Mouse (Mus musculus): ENCODE data around the gene Gm16253. TPM values are rescaled to one million over a fixed set of nuclear protein-coding genes. Genes with fewer than 3 reads are reported as not detected.

Gene Gm16253
- under 1 TPM; 0.62 to 0.69 TPM for polyA plus RNA-seq (2017; shearing (Covaris generic))

DNA sequence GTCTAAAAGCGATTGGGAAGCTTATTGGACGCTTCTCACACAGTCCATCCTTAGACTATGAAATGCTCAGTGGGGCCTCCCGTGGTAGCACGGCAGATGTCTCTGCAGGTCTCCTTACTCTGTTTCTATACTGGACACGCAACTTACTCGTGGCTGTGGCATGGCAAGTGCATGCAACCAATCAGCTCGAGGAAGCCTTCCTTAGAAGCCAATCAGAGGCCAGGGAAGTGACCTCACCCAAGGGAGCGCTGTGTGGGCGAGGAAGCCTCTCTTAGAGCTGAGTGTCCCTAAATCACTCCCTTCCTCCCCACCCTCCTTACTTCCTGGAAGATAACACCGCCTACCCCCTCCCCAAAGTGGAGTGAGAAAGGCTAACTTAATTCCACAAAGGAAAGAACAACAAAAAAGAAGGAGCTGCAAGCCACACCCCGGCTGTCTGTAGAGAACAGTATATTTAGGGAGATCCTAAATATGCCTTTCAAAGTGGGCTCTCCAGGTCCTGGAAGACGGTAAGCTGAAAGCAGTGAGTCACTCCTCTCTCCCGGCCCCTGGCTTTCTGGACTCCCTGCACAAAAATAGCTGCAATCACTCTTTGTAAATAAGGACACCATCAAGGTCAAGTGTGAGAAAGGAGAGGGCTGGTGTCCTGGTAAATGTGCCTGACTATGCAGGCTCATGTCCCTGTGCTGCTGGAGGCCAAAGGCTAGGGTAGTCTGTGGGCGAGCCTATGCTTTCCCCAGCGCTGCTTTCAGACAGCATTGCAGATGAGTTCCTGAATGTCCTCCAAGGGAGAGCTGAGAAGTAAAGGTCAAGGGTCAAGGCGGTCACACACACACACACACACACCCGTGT, at the start of gene Gm16253:
TSS of gene Gm16253 (plus strand) at position 295 of the 852 bp plus-strand sequence.

DNA sequence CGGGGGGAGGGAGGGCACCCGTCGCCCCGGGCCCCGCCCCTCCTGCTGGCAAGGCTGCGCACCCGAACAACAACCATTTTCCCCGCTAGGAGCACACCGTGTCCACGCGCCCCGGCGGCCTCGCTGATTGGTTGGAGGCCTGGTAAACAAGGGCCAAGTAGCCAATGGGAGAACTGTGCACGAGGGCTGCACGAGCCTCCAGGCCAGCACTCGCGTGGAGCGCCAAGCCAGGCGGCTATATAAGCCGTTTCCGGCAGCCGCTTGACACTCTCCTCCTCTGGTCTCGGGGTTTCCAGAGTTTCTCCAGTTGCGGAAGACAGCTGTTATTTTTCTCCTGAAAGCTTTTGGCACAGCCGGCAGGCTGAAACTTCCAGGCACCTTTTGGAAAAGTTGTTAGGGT, 19.1 kb upstream of the Gm16253 start, which contains the start of gene Txnip:
TSS of gene Txnip (plus strand) at position 264 of the 400 bp plus-strand sequence.

DNA sequence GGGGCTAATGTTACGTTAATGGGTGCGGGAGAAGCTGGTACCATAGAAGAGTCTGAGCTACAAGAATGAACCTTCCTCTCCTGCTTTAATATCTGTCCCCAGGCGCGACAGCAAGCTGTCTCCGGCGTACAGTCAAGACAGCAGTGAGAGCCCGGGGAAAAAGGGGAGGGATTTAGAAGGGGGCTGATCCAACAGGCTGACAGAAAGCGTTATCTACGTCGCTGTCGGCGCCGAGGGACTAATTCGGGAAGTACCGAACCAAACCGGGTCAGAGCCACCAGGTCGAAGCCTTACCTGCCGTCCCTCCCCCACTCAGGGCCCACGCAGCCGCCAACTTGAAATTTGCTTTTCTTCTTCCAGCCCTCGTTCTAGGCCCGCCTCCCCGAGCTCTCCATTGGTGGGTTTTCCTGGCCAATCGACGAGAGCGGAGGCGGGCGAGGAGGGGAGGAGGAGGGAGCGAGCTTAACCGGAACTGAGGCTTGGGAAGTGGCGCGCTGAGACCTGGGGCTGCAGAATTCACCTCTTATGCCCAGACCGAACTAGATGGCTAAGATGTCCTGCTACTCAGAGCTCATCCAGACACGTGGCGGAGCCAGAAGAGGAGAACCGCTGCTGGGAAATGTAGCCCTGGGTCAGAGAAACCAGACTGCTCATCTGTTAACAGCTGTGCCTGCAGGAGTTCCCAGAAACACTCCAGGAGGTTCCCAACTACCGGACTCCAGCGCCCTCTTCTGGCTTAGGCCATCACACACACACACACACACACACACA, 17.2 kb downstream of the Gm16253 start, which contains the start of gene Polr3gl:
TSS of gene Polr3gl (minus strand) at position 392 of the 771 bp plus-strand sequence.

DNA sequence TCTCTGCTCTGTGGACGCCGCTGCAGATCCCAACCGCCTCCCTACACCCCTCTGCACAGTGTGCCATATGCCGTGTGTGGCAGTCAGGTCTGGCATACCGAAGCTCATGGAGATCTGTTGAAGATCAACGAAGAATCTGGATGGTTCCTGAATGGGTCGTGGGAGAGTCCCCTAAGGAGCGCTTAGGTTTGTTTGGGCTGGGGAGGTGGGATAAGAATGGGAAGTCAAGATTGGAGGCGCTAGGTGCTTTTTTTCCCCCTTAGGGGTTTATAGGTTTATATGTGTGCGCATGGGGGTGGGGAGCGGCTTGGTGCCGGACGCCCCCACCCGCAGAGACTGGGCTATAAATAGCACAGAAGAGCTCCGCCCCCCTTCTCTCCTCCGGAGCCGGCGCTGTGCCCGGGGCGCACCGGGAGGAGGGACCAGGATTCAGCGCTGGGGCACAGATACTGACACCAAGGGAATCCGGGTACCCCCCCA, 19.5 kb downstream of the Gm16253 start, which contains the start of gene Ankrd34a:
TSS of gene Ankrd34a (plus strand) at position 409 of the 480 bp plus-strand sequence.

DNA sequence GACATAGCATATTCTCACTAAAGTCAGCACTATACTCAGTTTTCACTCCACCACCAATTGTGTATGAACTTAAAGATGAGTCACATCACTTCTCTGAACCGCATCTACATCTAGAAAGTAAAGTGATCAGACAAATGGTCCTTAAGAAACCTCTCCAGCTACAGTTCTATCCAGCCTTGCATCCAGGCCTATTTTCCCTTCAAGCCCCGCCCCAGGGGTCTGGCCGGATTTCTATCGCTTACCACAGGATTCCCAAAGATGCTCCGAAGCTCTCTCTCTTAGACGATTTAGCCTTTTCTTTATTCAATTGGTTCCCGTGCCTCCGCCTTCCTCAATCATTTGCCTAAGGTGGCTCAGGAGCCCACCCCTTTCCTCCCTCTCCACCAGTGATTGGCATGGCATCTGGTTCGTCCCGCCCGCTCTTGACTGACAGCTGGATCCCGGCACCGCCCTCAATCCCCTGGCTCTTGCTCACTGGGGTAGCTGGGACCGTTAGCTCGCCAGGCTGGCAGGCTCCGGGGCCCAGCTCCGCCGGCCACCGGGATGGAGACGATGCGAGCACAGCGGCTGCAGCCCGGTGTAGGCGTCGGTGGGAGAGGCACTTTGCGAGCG, 24.0 kb downstream of the Gm16253 start, which contains the start of gene Lix1l:
TSS of gene Lix1l (plus strand) at position 511 of the 612 bp plus-strand sequence.

DNA sequence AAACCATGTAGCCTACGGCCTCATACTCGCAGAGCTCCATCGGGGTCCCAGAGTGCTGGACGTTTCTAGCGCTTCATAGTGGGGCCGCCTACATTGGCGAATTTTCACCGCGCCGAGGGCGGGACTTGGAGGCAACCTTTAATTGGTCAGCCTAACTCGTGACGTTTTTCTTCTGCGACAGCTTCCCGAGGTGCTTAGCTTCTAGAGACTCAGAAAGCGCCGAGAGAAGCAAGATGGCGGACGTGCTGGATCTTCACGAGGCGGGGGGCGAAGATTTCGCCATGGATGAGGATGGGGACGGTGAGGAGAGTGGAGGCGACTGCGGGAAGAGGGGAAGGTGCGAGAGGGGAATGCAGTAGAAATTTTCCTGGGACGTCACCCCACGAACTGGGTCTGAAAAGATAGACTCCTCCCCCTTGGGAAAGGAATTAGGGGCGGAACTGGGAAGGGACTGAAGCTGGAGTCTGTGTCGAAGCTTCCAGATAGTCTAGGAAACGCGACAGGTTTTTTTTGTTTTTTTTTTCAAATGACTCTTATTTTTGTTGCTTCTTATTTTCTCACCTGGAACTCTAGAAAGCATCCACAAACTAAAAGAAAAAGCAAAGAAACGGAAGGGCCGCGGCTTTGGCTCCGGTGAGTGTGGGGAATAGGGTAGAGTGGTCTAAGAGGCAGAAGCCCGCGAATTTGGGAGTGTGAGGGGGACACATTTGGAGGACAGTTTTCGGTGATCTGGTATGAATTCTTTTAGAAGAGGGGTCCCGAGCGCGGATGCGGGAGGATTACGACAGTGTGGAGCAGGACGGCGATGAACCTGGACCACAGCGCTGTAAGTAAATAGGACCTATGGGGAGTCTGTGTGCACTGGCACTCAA, 53.2 kb downstream of the Gm16253 start, which contains the start of gene Rbm8a:
TSS of gene Rbm8a (plus strand) at position 205 of the 872 bp plus-strand sequence.

Other genes with a start within 250 kb of the Gm16253 start
- gene BC107364, start 124.7 kb upstream of the Gm16253 start, polyA plus RNA-seq (2017; shearing (Covaris generic)): not detected
- gene Hfe2, start 51.8 kb upstream of the Gm16253 start, polyA plus RNA-seq (2017; shearing (Covaris generic)): not detected
- gene Txnip, start 19.0 kb upstream of the Gm16253 start, polyA plus RNA-seq (2017; shearing (Covaris generic)): 100 to 1,000 TPM; 566 to 913 TPM
- gene Polr3gl, start 17.2 kb downstream of the Gm16253 start, polyA plus RNA-seq (2017; shearing (Covaris generic)): 10 to 100 TPM; 15.0 to 21.6 TPM
- gene Ankrd34a, start 19.7 kb downstream of the Gm16253 start, polyA plus RNA-seq (2017; shearing (Covaris generic)): not detected
- under 1 TPM; 0.06 to 0.18 TPM for gene Lix1l, start 24.2 kb downstream of the Gm16253 start, polyA plus RNA-seq (2017; shearing (Covaris generic))
- gene Rbm8a, start 52.9 kb downstream of the Gm16253 start, polyA plus RNA-seq (2017; shearing (Covaris generic)): 100 to 1,000 TPM; 156 to 191 TPM
- gene Pex11b, start 58.4 kb downstream of the Gm16253 start, polyA plus RNA-seq (2017; shearing (Covaris generic)): 10 to 100 TPM; 33.0 to 66.2 TPM
- gene Gm42957, start 58.5 kb downstream of the Gm16253 start, polyA plus RNA-seq (2017; shearing (Covaris generic)): under 1 TPM in 1 of 2 experiments, not detected in 1; 0.33 TPM
- gene Itga10, start 68.6 kb downstream of the Gm16253 start, polyA plus RNA-seq (2017; shearing (Covaris generic)): under 1 TPM; 0.04 to 0.16 TPM
- under 1 TPM in 1 of 2 experiments, not detected in 1; 0.64 TPM for gene Ankrd35, start 93.1 kb downstream of the Gm16253 start, polyA plus RNA-seq (2017; shearing (Covaris generic))
- 10 to 100 TPM; 19.7 to 28.1 TPM for gene Pias3, start 119.4 kb downstream of the Gm16253 start, polyA plus RNA-seq (2017; shearing (Covaris generic))
- gene Nudt17, start 131.6 kb downstream of the Gm16253 start, polyA plus RNA-seq (2017; shearing (Covaris generic)): under 1 TPM; 0.55 to 0.71 TPM
- 10 to 100 TPM; 73.7 to 80.2 TPM for gene Polr3c, start 150.6 kb downstream of the Gm16253 start, polyA plus RNA-seq (2017; shearing (Covaris generic))
- 100 to 1,000 TPM; 117 to 137 TPM for gene Rnf115, start 150.7 kb downstream of the Gm16253 start, polyA plus RNA-seq (2017; shearing (Covaris generic))